Mouse (Mus musculus) kidney, embryonic 16.5 days (tissue): ENCODE data around the gene Pigk. TPM values are rescaled to one million over a fixed set of nuclear protein-coding genes. Genes with fewer than 3 reads are reported as not detected.

ENCODE experiments used
- ATAC-seq: fragments of 200-750 bp; cut with Nextera tagmentation; 2 replicates; pipeline ENCODE4 v1.8.0; 2017; ENCODE audit warnings: moderate TSS enrichment; ENCODE audit not compliant: low FRiP score, low TSS enrichment
- H3K27ac ChIP-seq: fragments of 300-500 bp; sonication (generic); 2 replicates; pipeline ENCODE4 v1.5.1; 2014; ENCODE audit warnings: low read length
- H3K27me3 ChIP-seq: fragments of 300-500 bp; sonication (generic); 2 replicates; pipeline ENCODE4 v1.6.1; 2014; ENCODE audit warnings: low read length, control low read depth, mixed read lengths; ENCODE audit not compliant: insufficient read depth
- H3K36me3 ChIP-seq: fragments of 300-500 bp; sonication (generic); 2 replicates; pipeline ENCODE4 v1.6.1; 2014; ENCODE audit warnings: low read length, control low read depth, mixed read lengths; ENCODE audit not compliant: insufficient read depth
- H3K4me1 ChIP-seq: fragments of 300-500 bp; sonication (generic); 2 replicates; pipeline ENCODE4 v1.6.1; 2014; ENCODE audit warnings: low read length, control low read depth, mixed read lengths; ENCODE audit not compliant: insufficient read depth
- H3K4me2 ChIP-seq: fragments of 300-500 bp; sonication (generic); replicated peaks from 2 replicates; pipeline ENCODE4 v1.6.1; 2014; ENCODE audit warnings: low read depth, low read length
- H3K4me3 ChIP-seq: fragments of 300-500 bp; sonication (generic); 2 replicates; pipeline ENCODE4 v1.5.1; 2014; ENCODE audit warnings: mild to moderate bottlenecking, low read length
- H3K9ac ChIP-seq: fragments of 300-500 bp; sonication (generic); replicated peaks from 2 replicates; pipeline ENCODE4 v1.6.1; 2014; ENCODE audit warnings: low read length
- H3K9me3 ChIP-seq: fragments of 300-500 bp; sonication (generic); 2 replicates; pipeline ENCODE4 v1.6.1; 2016; ENCODE audit warnings: low read length, control low read depth
- WGBS: fragments of 180-500 bp; shearing (Covaris S2); extraction: QIAGEN DNeasy Blood & Tissue Kit; methylation state at CpG from one replicate; pipeline ENCODE4 v1.1.7; 2014; 5-methylcytosine and 5-hydroxymethylcytosine counted together
- polyA plus RNA-seq: library from polyadenylated mRNA; unstranded; fragments of >200 nt; fragmentation: Nextera tagmentation; extraction: Ambion mirVana; gene quantifications from 2 replicates; pipeline ENCODE4 v1.2.1, GENCODE M21; 2015

Gene Pigk
- polyA plus RNA-seq, 1 experiment from 2014 or later: 43.9 TPM

GRCm38 (mm10) chr3:152949233-152949777, 235.4 kb downstream of the Pigk start:
- no peak for ATAC-seq
- H3K4me3 ChIP-seq: no peak overlapping the region
- no peaks in the 10 kb centered on the region for H3K27me3 ChIP-seq
- no peak overlapping the region for H3K27ac ChIP-seq
- no peak overlapping the region for H3K4me2 ChIP-seq
- no peak overlapping the region for H3K9ac ChIP-seq
- 87% methylated on average over 15 of the region's 15 CpGs for WGBS
- H3K9me3 ChIP-seq: no peaks in the 10 kb centered on the region
- H3K4me1 ChIP-seq: no peaks in the 10 kb centered on the region
- no peaks in the 10 kb centered on the region for H3K36me3 ChIP-seq

DNA sequence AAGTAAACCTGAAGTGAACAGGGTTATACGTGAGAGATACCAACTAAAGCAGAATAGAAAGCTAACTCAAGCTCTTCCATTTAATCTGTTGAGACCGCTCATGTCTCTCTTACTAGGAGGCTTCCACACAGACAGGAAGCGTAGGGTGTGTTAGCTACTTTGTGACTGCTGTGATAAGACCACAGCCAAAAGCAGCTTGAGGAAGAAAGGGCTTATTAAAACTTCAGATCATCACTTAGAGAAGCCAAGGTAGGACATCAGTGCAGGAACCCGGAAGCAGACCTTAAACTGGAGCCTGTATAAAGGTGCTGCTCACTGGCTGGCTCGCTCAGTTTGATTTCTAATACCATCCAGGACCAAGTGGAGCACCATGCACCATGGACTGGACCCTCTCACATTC, 236.4 kb downstream of the Pigk start:
- WGBS: 87% methylated on average over 5 of the region's 5 CpGs
- no peak for ATAC-seq
- no peak overlapping the region for H3K4me2 ChIP-seq
- no peaks in the 10 kb centered on the region for H3K27me3 ChIP-seq
- H3K9ac ChIP-seq: no peak overlapping the region
- H3K9me3 ChIP-seq: no peaks in the 10 kb centered on the region
- no peak overlapping the region for H3K27ac ChIP-seq
- H3K36me3 ChIP-seq: no peaks in the 10 kb centered on the region
- no peaks in the 10 kb centered on the region for H3K4me1 ChIP-seq
- H3K4me3 ChIP-seq: no peak overlapping the region

- no peak for ATAC-seq
- Histone ChIP-seq H3K4me3 (no peak overlapping the region), H3K9ac (no peak overlapping the region), H3K9me3 (no peaks in the 10 kb centered on the region), H3K27ac (no peak overlapping the region), H3K27me3 (no peaks in the 10 kb centered on the region), H3K4me1 (no peaks in the 10 kb centered on the region), H3K36me3 (no peaks in the 10 kb centered on the region), H3K4me2 (no peak overlapping the region)
- 96% methylated on average over 9 of the region's 9 CpGs for WGBS
These were observed 237.0 kb downstream of the Pigk start for GRCm38 (mm10) chr3:152950914-152951313.

- Histone ChIP-seq H3K4me1 (no peaks in the 10 kb centered on the region), H3K9ac (no peak overlapping the region), H3K27ac (no peak overlapping the region), H3K4me3 (no peak overlapping the region), H3K4me2 (no peak overlapping the region), H3K36me3 (no peaks in the 10 kb centered on the region), H3K27me3 (no peaks in the 10 kb centered on the region), H3K9me3 (no peaks in the 10 kb centered on the region)
- no peak for ATAC-seq
- WGBS: 59% methylated on average over 11 of the region's 11 CpGs
These were observed 238.0 kb downstream of the Pigk start for GRCm38 (mm10) chr3:152951634-152952545.

DNA sequence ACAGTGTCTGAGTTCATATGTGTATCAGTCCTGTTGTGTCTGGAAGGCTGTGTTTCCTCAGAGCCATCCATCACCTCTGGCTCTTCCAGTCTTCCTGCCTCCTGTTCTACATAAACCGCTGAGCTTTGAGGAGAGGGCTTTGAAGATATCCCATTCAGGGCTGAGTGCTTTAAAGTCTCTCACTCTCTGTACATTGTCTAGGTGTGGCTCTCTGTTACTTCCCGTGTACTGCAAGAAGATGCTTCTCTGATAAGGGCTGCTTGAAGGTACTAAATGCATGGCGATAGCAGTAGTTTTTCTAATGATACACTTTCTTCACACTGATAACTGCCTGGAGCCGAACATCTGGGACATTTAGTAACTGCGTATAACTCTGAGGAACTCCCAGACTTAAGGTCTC, 242.1 kb downstream of the Pigk start:
- Histone ChIP-seq H3K9ac (no peak overlapping the region), H3K27me3 (no peaks in the 10 kb centered on the region), H3K4me2 (no peak overlapping the region), H3K9me3 (no peaks in the 10 kb centered on the region), H3K4me1 (no peaks in the 10 kb centered on the region), H3K36me3 (no peaks in the 10 kb centered on the region), H3K27ac (no peak overlapping the region), H3K4me3 (no peak overlapping the region)
- 65% methylated on average over 5 of the region's 5 CpGs for WGBS
- no peak for ATAC-seq

DNA sequence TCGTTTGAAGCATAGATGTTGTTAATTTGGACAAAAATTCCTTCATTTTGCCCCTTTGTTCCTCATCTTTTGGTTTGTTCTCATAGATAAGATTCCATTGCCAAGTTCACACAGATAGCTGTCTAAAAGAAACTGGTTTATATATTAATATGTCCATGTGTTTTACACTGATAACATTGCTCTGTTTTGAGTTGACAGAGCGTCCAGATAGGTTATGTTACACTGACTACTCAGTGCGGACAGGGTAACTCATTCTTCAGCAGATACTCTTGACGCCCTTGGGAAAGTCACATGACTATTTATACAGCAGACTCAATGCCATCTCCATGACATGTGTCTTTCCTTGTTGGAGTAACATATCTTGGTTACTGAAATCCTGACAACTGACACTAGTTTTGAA, 242.9 kb downstream of the Pigk start:
- H3K9ac ChIP-seq: no peak overlapping the region
- ATAC-seq: no peak
- H3K4me1 ChIP-seq: no peaks in the 10 kb centered on the region
- H3K36me3 ChIP-seq: no peaks in the 10 kb centered on the region
- no peak overlapping the region for H3K4me3 ChIP-seq
- WGBS: 80% methylated on average over 4 of the region's 4 CpGs
- H3K9me3 ChIP-seq: no peaks in the 10 kb centered on the region
- no peak overlapping the region for H3K27ac ChIP-seq
- H3K27me3 ChIP-seq: no peaks in the 10 kb centered on the region
- no peak overlapping the region for H3K4me2 ChIP-seq

DNA sequence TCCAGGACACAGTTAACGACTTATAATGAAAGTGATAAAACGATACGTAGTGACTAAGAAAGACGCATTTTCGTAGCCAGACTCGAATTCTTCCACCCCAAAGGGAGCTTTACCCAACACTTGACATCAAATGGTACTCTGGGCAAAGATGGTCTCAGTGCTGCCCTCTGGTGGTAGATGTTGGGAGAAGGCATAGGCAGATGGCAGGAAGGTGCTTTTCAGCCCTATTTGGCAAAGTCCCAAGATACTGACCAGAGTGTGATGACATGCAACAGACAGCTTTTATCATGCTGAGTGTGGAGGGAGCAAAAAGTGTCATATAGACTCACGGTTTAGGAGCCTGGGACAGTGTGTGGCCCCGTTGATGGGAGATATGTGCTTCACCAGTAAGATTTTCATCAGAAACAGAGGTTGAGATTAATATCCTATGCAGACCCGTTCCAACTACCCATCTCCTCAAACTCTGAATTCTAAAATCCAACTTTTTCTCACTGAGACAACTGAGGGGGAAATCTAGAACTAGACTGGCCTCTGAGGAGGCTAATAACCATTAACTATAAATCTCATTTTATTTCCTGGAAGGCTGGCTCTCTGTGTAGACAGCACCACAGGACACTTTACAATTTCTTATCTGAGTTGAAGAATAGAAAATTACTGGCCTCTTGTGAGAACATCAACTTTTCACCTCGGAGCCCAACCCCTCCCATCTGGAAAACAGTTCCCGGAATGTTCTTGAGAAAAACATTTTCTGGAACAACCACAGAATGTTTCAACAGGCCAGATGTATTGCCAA, 244.7 kb downstream of the Pigk start:
- H3K9me3 ChIP-seq: no peaks in the 10 kb centered on the region
- no peak overlapping the region for H3K9ac ChIP-seq
- whole genome bisulfite sequencing: 69% methylated on average over 11 of the region's 11 CpGs
- no peaks in the 10 kb centered on the region for H3K27me3 ChIP-seq
- H3K4me2 ChIP-seq: no peak overlapping the region
- 0 out of 2 replicates have a peak, but pooled peaks have one; percentile 42 for ATAC-seq
- no peak overlapping the region for H3K27ac ChIP-seq
- H3K4me3 ChIP-seq: no peak overlapping the region
- H3K4me1 ChIP-seq: no peaks in the 10 kb centered on the region
- H3K36me3 ChIP-seq: no peaks in the 10 kb centered on the region

GRCm38 (mm10) chr3:152961855-152962376, 248.0 kb downstream of the Pigk start:
- WGBS: 52% methylated on average over 10 of the region's 10 CpGs
- no peaks in the 10 kb centered on the region for H3K36me3 ChIP-seq
- H3K9ac ChIP-seq: no peak overlapping the region
- H3K27ac ChIP-seq: no peak overlapping the region
- no peaks in the 10 kb centered on the region for H3K4me1 ChIP-seq
- H3K9me3 ChIP-seq: no peaks in the 10 kb centered on the region
- no peak for ATAC-seq
- no peak overlapping the region for H3K4me3 ChIP-seq
- H3K4me2 ChIP-seq: no peak overlapping the region
- H3K27me3 ChIP-seq: no peaks in the 10 kb centered on the region

DNA sequence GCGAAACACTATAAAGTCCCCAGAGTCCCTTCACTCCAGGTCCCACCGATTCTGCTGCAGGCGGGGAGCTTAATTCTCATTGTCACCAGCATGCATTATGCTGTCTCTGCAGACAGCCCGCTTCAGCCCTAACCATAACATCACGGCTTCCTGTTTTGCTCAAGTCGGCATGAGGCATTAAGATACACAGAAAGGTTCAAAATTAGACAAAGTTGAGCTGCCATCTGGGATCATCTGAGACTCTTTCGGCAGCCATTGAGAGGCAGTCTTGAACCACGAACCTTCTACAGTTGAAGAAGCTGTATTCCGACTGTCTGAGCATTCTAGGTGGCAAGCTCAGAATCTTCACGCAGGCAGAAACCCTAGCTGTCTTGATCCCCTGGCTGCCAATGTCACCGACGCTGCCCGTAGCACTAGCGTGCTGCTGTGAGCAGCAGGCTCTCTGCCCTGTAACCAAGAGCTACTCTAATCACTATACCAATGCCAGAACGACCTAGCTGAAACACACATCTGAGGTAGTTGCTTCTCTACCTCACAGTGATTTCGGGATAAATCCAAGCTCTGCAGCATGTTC, 256.0 kb downstream of the Pigk start:
- Histone ChIP-seq H3K27me3 (no peaks in the 10 kb centered on the region), H3K9ac (no peak overlapping the region), H3K4me2 (no peak overlapping the region), H3K27ac (no peak overlapping the region), H3K9me3 (no peaks in the 10 kb centered on the region), H3K4me1 (no peaks in the 10 kb centered on the region), H3K36me3 (no peaks in the 10 kb centered on the region), H3K4me3 (no peak overlapping the region)
- ATAC-seq: no peak
- 69% methylated on average over 16 of the region's 16 CpGs for WGBS
